Mouse (Mus musculus) lung, embryonic 14.5 days (tissue): ENCODE measurements around the gene Zdhhc12. TPM values are rescaled to one million over a fixed set of nuclear protein-coding genes. Genes with fewer than 3 reads are reported as not detected.

ENCODE experiments used
- ATAC-seq: fragments of 200-750 bp; cut with Nextera tagmentation; 2 replicates; pipeline ENCODE4 v1.8.0; 2017; ENCODE audit warnings: mild to moderate bottlenecking, moderate TSS enrichment, moderate library complexity; ENCODE audit not compliant: insufficient read depth
- DNase-seq: peaks from one replicate; pipeline ENCODE4 v3.0.0-alpha.2; 2015
- H3K27ac ChIP-seq: fragments of 300-500 bp; sonication (generic); 2 replicates; pipeline ENCODE4 v1.5.1; 2014; ENCODE audit warnings: low read depth, mild to moderate bottlenecking, moderate library complexity
- H3K27me3 ChIP-seq: fragments of 300-500 bp; sonication (generic); 2 replicates; pipeline ENCODE4 v1.6.1; 2014; ENCODE audit warnings: low read length, control low read depth; ENCODE audit not compliant: insufficient read depth
- H3K36me3 ChIP-seq: fragments of 300-500 bp; sonication (generic); 2 replicates; pipeline ENCODE4 v1.6.1; 2014; ENCODE audit warnings: control low read depth; ENCODE audit not compliant: insufficient read depth
- H3K4me1 ChIP-seq: fragments of 300-500 bp; sonication (generic); 2 replicates; pipeline ENCODE4 v1.6.1; 2014; ENCODE audit warnings: antibody characterized with exemption, control low read depth; ENCODE audit not compliant: insufficient read depth
- H3K4me2 ChIP-seq: fragments of 300-500 bp; sonication (generic); 2 replicates; pipeline ENCODE4 v1.6.1; 2014; ENCODE audit warnings: mild to moderate bottlenecking
- H3K4me3 ChIP-seq: fragments of 300-500 bp; sonication (generic); 2 replicates; pipeline ENCODE4 v1.5.1; 2014; ENCODE audit warnings: low read depth, low read length
- H3K9ac ChIP-seq: fragments of 300-500 bp; sonication (generic); 2 replicates; pipeline ENCODE4 v1.6.1; 2014
- H3K9me3 ChIP-seq: fragments of 300-500 bp; sonication (generic); 2 replicates; pipeline ENCODE4 v1.6.1; 2016; ENCODE audit warnings: low read depth, low read length, control low read depth
- CTCF ChIP-seq: IDR thresholded peaks from 2 replicates; pipeline ENCODE4 v1.5.1; 2016; ENCODE audit warnings: antibody characterized with exemption, low read depth
- WGBS: fragments of 180-500 bp; shearing (Covaris S2); extraction: QIAGEN DNeasy Blood & Tissue Kit; methylation state at CpG from one replicate; pipeline ENCODE4 v1.1.7; 2014; 5-methylcytosine and 5-hydroxymethylcytosine counted together
- polyA plus RNA-seq: library from polyadenylated mRNA; unstranded; fragments of >200 nt; fragmentation: Nextera tagmentation; extraction: Ambion mirVana; gene quantifications from 2 replicates; pipeline ENCODE4 v1.2.1, GENCODE M21; 2014

Gene Zdhhc12
- polyA plus RNA-seq, 1 experiment from 2014 or later = 31.5 TPM

DNA sequence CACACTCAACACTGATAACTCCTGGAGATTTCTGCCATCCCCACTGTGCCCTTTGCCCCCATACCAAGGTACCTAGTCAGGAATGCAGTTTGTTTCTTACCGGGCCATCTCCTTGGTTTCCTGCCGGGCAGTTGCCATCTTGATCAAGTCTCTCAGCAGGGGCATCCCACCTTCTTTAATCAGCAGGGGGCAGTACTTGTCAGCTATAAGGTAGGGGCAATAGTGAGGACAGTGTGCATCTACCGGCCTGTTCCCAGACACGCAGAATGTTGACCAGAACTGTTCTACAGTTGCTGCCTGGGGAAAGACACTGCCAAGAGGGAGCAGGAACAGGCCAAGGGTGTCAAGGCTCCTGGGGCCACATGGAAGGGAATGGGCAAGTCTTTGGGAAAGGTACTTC, 6.8 kb upstream of the Zdhhc12 start:
- WGBS = 61% methylated on average over 4 of the region's 4 CpGs
- no peak overlapping the region for H3K4me2 ChIP-seq
- no peak overlapping the region for H3K4me3 ChIP-seq
- H3K4me1 ChIP-seq = 0 out of 2 replicates have a peak, but pooled peaks cover under 1% of the 10 kb centered on the region
- DNase-seq = peak; percentile 6
- no peak overlapping the region for H3K27ac ChIP-seq
- no peak overlapping the region for H3K9ac ChIP-seq
- H3K27me3 ChIP-seq = no peaks in the 10 kb centered on the region
- no peak for TF ChIP-seq CTCF
- ATAC-seq = no peak
- peaks cover 47% of the 10 kb centered on the region for H3K36me3 ChIP-seq
- H3K9me3 ChIP-seq = no peaks in the 10 kb centered on the region

- peak; percentile 76 for TF ChIP-seq CTCF
- Histone ChIP-seq H3K9me3 (no peaks in the 10 kb centered on the region), H3K27ac (no peak overlapping the region), H3K4me2 (no peak overlapping the region), H3K36me3 (peaks cover 36% of the 10 kb centered on the region), H3K4me3 (no peak overlapping the region), H3K27me3 (no peaks in the 10 kb centered on the region), H3K9ac (no peak overlapping the region), H3K4me1 (peaks cover 8% of the 10 kb centered on the region; the same call in 1 of the 2 replicates)
- DNase-seq (peak; percentile 80), ATAC-seq (no peak)
- 70% methylated on average over 2 of the region's 2 CpGs for WGBS
Measured at GRCm38 (mm10) chr2:30095882-30096527, 2.6 kb upstream of the Zdhhc12 start.

DNA sequence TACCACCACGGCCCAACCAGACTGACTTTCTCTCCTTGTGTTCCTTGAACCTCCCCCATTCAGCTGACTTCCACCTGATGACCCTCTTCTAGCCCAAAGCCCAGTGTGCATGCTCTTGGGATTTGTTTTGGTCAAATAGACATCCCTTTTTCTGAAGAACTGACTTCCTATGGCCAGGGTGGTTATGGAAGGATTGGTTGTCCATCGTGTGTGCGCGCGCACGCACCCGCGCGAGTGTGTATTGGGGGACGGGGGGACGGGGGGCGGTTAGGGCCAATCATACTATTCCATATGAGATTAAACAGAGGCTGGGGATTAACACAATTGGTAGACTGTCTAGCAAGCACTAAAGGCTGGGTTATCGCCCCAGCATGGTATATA, 750 bp upstream of the Zdhhc12 start:
- WGBS = 1% methylated on average over 13 of the region's 13 CpGs
- H3K36me3 ChIP-seq = peaks cover 29% of the 10 kb centered on the region; the same call in 1 of the 2 replicates

GRCm38 (mm10) chr2:30092280-30092918, 1.0 kb downstream of the Zdhhc12 start:
- peak overlapping the region; percentile 69 for H3K9ac ChIP-seq
- no peak for ATAC-seq
- H3K36me3 ChIP-seq = peaks cover 18% of the 10 kb centered on the region; the same call in 1 of the 2 replicates
- peaks cover 8% of the 10 kb centered on the region; the same call in 1 of the 2 replicates for H3K4me1 ChIP-seq
- peak overlapping the region; percentile 69 for H3K4me3 ChIP-seq
- no peak for TF ChIP-seq CTCF
- peak overlapping the region; percentile 92 for H3K4me2 ChIP-seq
- no peak overlapping the region for H3K27ac ChIP-seq
- DNase-seq = no peak
- no peaks in the 10 kb centered on the region for H3K9me3 ChIP-seq
- 41% methylated on average over 6 of the region's 6 CpGs for WGBS
- H3K27me3 ChIP-seq = no peaks in the 10 kb centered on the region

More for the DNA sequence above, 750 bp upstream of the Zdhhc12 start:
- Histone ChIP-seq H3K27ac (peak overlapping the region; percentile 66), H3K4me1 (peaks cover 8% of the 10 kb centered on the region; the same call in 1 of the 2 replicates), H3K27me3 (no peaks in the 10 kb centered on the region), H3K9ac (peak overlapping the region; percentile 69), H3K4me3 (peak overlapping the region; percentile 69), H3K4me2 (peak overlapping the region; percentile 92), H3K9me3 (no peaks in the 10 kb centered on the region)
- TF ChIP-seq CTCF = no peak
- ATAC-seq (no peak), DNase-seq (peak; percentile 67)

DNA sequence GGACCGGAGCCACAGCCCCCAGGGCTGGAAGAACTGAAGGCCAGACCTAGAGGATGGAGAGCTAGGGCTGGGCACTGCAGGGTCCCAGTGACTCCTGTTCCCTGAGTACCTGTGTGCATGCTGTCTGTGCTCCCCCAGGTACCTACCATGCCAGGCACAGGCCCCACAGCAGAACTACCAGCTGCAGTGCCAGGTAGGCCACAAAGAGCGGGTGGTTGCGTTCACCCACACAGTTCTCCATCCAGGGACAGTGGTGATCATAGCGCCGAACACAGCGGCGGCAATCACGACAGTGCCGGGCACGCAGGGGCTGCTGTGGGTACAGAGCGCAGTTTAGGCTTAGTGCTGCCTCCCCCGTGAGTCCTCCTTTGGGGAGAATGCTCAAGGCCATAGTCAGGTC, 1.9 kb downstream of the Zdhhc12 start:
- Histone ChIP-seq H3K9ac (no peak overlapping the region), H3K9me3 (no peaks in the 10 kb centered on the region), H3K27ac (no peak overlapping the region), H3K36me3 (peaks cover 19% of the 10 kb centered on the region), H3K4me1 (peaks cover 8% of the 10 kb centered on the region; the same call in 1 of the 2 replicates), H3K4me3 (no peak overlapping the region), H3K4me2 (no peak overlapping the region), H3K27me3 (no peaks in the 10 kb centered on the region)
- TF ChIP-seq CTCF = no peak
- ATAC-seq (no peak), DNase-seq (no peak)
- whole genome bisulfite sequencing = 95% methylated on average over 12 of the region's 12 CpGs

DNA sequence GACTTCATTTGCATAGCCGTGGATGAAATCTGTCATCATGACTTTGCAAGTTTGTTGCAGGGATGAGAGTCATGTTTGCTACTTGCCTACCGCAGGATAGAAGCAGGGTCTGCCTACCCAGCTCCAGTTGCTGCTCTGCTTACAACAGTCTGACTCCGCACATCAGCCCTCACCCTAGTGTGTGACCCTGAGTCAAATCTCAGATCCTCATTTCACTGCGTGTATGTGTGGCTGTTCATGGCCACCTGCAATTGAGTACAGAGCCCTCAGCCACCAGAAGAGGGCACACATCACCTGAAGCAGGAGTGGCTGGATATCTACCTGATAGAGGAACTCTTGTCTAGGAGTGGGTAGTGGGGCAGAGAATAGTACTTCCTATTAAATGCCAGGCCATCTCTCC, 6.1 kb downstream of the Zdhhc12 start:
- no peak for ATAC-seq

GRCm38 (mm10) chr2:30084632-30085031, 8.8 kb downstream of the Zdhhc12 start:
- WGBS = 11% methylated on average over 12 of the region's 12 CpGs
- peak overlapping the region; percentile 34; the same call in 1 of the 2 replicates for H3K9ac ChIP-seq
- ATAC-seq = peak; percentile 72

More for the DNA sequence above, 6.1 kb downstream of the Zdhhc12 start:
- no peaks in the 10 kb centered on the region for H3K4me1 ChIP-seq
- H3K9ac ChIP-seq = no peak overlapping the region
- H3K36me3 ChIP-seq = peaks cover 20% of the 10 kb centered on the region
- H3K27ac ChIP-seq = no peak overlapping the region
- TF ChIP-seq CTCF = no peak
- H3K4me2 ChIP-seq = no peak overlapping the region
- H3K27me3 ChIP-seq = no peaks in the 10 kb centered on the region
- WGBS = 87% methylated on average over 4 of the region's 4 CpGs
- H3K9me3 ChIP-seq = no peaks in the 10 kb centered on the region
- DNase-seq = no peak
- no peak overlapping the region for H3K4me3 ChIP-seq

More at GRCm38 (mm10) chr2:30084632-30085031, 8.8 kb downstream of the Zdhhc12 start:
- Histone ChIP-seq H3K4me1 (no peaks in the 10 kb centered on the region), H3K9me3 (no peaks in the 10 kb centered on the region), H3K27me3 (no peaks in the 10 kb centered on the region), H3K36me3 (peaks cover 5% of the 10 kb centered on the region), H3K4me2 (peak overlapping the region; percentile 54), H3K4me3 (peak overlapping the region; percentile 14), H3K27ac (no peak overlapping the region)
- TF ChIP-seq CTCF = no peak
- DNase-seq = peak; percentile 43
